Mouse (Mus musculus): Measurements from ENCODE around the gene Gm20379.

GRCm38 (mm10) chr13:92320770-92321169 lies 15.0 kb downstream of the Gm20379 start:
- TF ChIP-seq GATA1 (IDR thresholded peaks at IDR 0.05; ENCODE audit: low read length) (no peak), TAL1 (IDR thresholded peaks at IDR 0.05; ENCODE audit: low read length) (no peak)

Data from erythroblast, embryonic 14.5 days (primary cell).